Mouse (Mus musculus): ENCODE results near the gene A730049H05Rik. TPM values are rescaled to one million over a fixed set of nuclear protein-coding genes. Genes with fewer than 3 reads are reported as not detected.

Gene A730049H05Rik
- polyA plus RNA-seq, 1 experiment: not detected

- H3K4me1 ChIP-seq (ENCODE audit: control insufficient read depth, insufficient read depth, low read length): no peaks in the 10 kb centered on the region
- no peak overlapping the region for H3K27ac ChIP-seq (ENCODE audit: insufficient read depth, low read length)
- no peaks in the 10 kb centered on the region for H3K27me3 ChIP-seq (ENCODE audit: control insufficient read depth, insufficient read depth, low read length, poor library complexity, severe bottlenecking)
- H3K9me3 ChIP-seq (replicated peaks; ENCODE audit: control insufficient read depth, insufficient read depth, low read length, poor library complexity, severe bottlenecking): no peaks in the 10 kb centered on the region
- no peaks in the 10 kb centered on the region for H3K36me3 ChIP-seq (ENCODE audit: control insufficient read depth, insufficient read depth, low read length, poor library complexity, severe bottlenecking)
- H3K9ac ChIP-seq (ENCODE audit: low read depth, poor library complexity, severe bottlenecking): no peak overlapping the region
- TF ChIP-seq POLR2A (IDR thresholded peaks at IDR 0.05; ENCODE audit: insufficient read depth, low read length): no peak
- TF ChIP-seq EP300 (IDR thresholded peaks at IDR 0.05; ENCODE audit: insufficient read depth, low read depth, low read length): no peak
- no peak for TF ChIP-seq CTCF (IDR thresholded peaks at IDR 0.05; ENCODE audit: low read depth, low read length)
- peak overlapping the region; percentile 5; the same call in 1 of the 2 replicates for H3K4me3 ChIP-seq (ENCODE audit: low read depth, low read length)
Observed at GRCm38 (mm10) chr6:92786701-92787375, 29.4 kb upstream of the A730049H05Rik start.

- Histone ChIP-seq H3K9me3 (replicated peaks; ENCODE audit: control insufficient read depth, insufficient read depth, low read length, poor library complexity, severe bottlenecking) (no peaks in the 10 kb centered on the region), H3K27ac (ENCODE audit: insufficient read depth, low read length) (no peak overlapping the region), H3K36me3 (ENCODE audit: control insufficient read depth, insufficient read depth, low read length, poor library complexity, severe bottlenecking) (no peaks in the 10 kb centered on the region), H3K4me3 (ENCODE audit: low read depth, low read length) (no peak overlapping the region), H3K9ac (ENCODE audit: low read depth, poor library complexity, severe bottlenecking) (no peak overlapping the region), H3K4me1 (ENCODE audit: control insufficient read depth, insufficient read depth, low read length) (no peaks in the 10 kb centered on the region), H3K27me3 (ENCODE audit: control insufficient read depth, insufficient read depth, low read length, poor library complexity, severe bottlenecking) (no peaks in the 10 kb centered on the region)
- TF ChIP-seq CTCF (IDR thresholded peaks at IDR 0.05; ENCODE audit: low read depth, low read length) (peak; percentile 86), POLR2A (IDR thresholded peaks at IDR 0.05; ENCODE audit: insufficient read depth, low read length) (no peak), EP300 (IDR thresholded peaks at IDR 0.05; ENCODE audit: insufficient read depth, low read depth, low read length) (no peak)
Observed at GRCm38 (mm10) chr6:92787376-92787712, 28.9 kb upstream of the A730049H05Rik start.

- Histone ChIP-seq H3K4me3 (ENCODE audit: low read depth, low read length) (no peak overlapping the region), H3K36me3 (ENCODE audit: control insufficient read depth, insufficient read depth, low read length, poor library complexity, severe bottlenecking) (no peaks in the 10 kb centered on the region), H3K27me3 (ENCODE audit: control insufficient read depth, insufficient read depth, low read length, poor library complexity, severe bottlenecking) (no peaks in the 10 kb centered on the region), H3K9me3 (replicated peaks; ENCODE audit: control insufficient read depth, insufficient read depth, low read length, poor library complexity, severe bottlenecking) (no peaks in the 10 kb centered on the region), H3K4me1 (ENCODE audit: control insufficient read depth, insufficient read depth, low read length) (no peaks in the 10 kb centered on the region), H3K27ac (ENCODE audit: insufficient read depth, low read length) (no peak overlapping the region), H3K9ac (ENCODE audit: low read depth, poor library complexity, severe bottlenecking) (no peak overlapping the region)
- TF ChIP-seq EP300 (IDR thresholded peaks at IDR 0.05; ENCODE audit: insufficient read depth, low read depth, low read length) (no peak), CTCF (IDR thresholded peaks at IDR 0.05; ENCODE audit: low read depth, low read length) (no peak), POLR2A (IDR thresholded peaks at IDR 0.05; ENCODE audit: insufficient read depth, low read length) (no peak)
Observed at GRCm38 (mm10) chr6:92793804-92794203, 22.5 kb upstream of the A730049H05Rik start.

- Histone ChIP-seq H3K4me3 (ENCODE audit: low read depth, low read length) (no peak overlapping the region), H3K9me3 (replicated peaks; ENCODE audit: control insufficient read depth, insufficient read depth, low read length, poor library complexity, severe bottlenecking) (no peaks in the 10 kb centered on the region), H3K9ac (ENCODE audit: low read depth, poor library complexity, severe bottlenecking) (no peak overlapping the region), H3K36me3 (ENCODE audit: control insufficient read depth, insufficient read depth, low read length, poor library complexity, severe bottlenecking) (no peaks in the 10 kb centered on the region), H3K27me3 (ENCODE audit: control insufficient read depth, insufficient read depth, low read length, poor library complexity, severe bottlenecking) (no peaks in the 10 kb centered on the region), H3K27ac (ENCODE audit: insufficient read depth, low read length) (no peak overlapping the region), H3K4me1 (ENCODE audit: control insufficient read depth, insufficient read depth, low read length) (no peaks in the 10 kb centered on the region)
- TF ChIP-seq POLR2A (IDR thresholded peaks at IDR 0.05; ENCODE audit: insufficient read depth, low read length) (no peak), CTCF (IDR thresholded peaks at IDR 0.05; ENCODE audit: low read depth, low read length) (no peak), EP300 (IDR thresholded peaks at IDR 0.05; ENCODE audit: insufficient read depth, low read depth, low read length) (no peak)
Observed at GRCm38 (mm10) chr6:92801462-92801861, 14.8 kb upstream of the A730049H05Rik start.

- Histone ChIP-seq H3K4me1 (ENCODE audit: control insufficient read depth, insufficient read depth, low read length) (no peaks in the 10 kb centered on the region), H3K36me3 (ENCODE audit: control insufficient read depth, insufficient read depth, low read length, poor library complexity, severe bottlenecking) (no peaks in the 10 kb centered on the region), H3K27me3 (ENCODE audit: control insufficient read depth, insufficient read depth, low read length, poor library complexity, severe bottlenecking) (no peaks in the 10 kb centered on the region), H3K9ac (ENCODE audit: low read depth, poor library complexity, severe bottlenecking) (no peak overlapping the region), H3K9me3 (replicated peaks; ENCODE audit: control insufficient read depth, insufficient read depth, low read length, poor library complexity, severe bottlenecking) (no peaks in the 10 kb centered on the region), H3K27ac (ENCODE audit: insufficient read depth, low read length) (no peak overlapping the region), H3K4me3 (ENCODE audit: low read depth, low read length) (no peak overlapping the region)
- TF ChIP-seq EP300 (IDR thresholded peaks at IDR 0.05; ENCODE audit: insufficient read depth, low read depth, low read length): no peak
- TF ChIP-seq POLR2A (IDR thresholded peaks at IDR 0.05; ENCODE audit: insufficient read depth, low read length): no peak
Observed at GRCm38 (mm10) chr6:92802421-92802820, 13.9 kb upstream of the A730049H05Rik start.

- Histone ChIP-seq H3K27me3 (ENCODE audit: control insufficient read depth, insufficient read depth, low read length, poor library complexity, severe bottlenecking) (no peaks in the 10 kb centered on the region), H3K27ac (ENCODE audit: insufficient read depth, low read length) (no peak overlapping the region), H3K4me3 (ENCODE audit: low read depth, low read length) (no peak overlapping the region), H3K9me3 (replicated peaks; ENCODE audit: control insufficient read depth, insufficient read depth, low read length, poor library complexity, severe bottlenecking) (no peaks in the 10 kb centered on the region), H3K4me1 (ENCODE audit: control insufficient read depth, insufficient read depth, low read length) (no peaks in the 10 kb centered on the region), H3K36me3 (ENCODE audit: control insufficient read depth, insufficient read depth, low read length, poor library complexity, severe bottlenecking) (no peaks in the 10 kb centered on the region), H3K9ac (ENCODE audit: low read depth, poor library complexity, severe bottlenecking) (no peak overlapping the region)
- TF ChIP-seq CTCF (IDR thresholded peaks at IDR 0.05; ENCODE audit: low read depth, low read length) (no peak), EP300 (IDR thresholded peaks at IDR 0.05; ENCODE audit: insufficient read depth, low read depth, low read length) (no peak), POLR2A (IDR thresholded peaks at IDR 0.05; ENCODE audit: insufficient read depth, low read length) (no peak)
Observed at GRCm38 (mm10) chr6:92803213-92803612, 13.1 kb upstream of the A730049H05Rik start.

Measured in ES-Bruce4 (cell line).